Mouse (Mus musculus) liver, embryonic 15.5 days (tissue): Measurements from ENCODE around the gene Itpr2. TPM values are rescaled to one million over a fixed set of nuclear protein-coding genes. Genes with fewer than 3 reads are reported as not detected.

ENCODE experiments used
- ATAC-seq: fragments of 200-750 bp; cut with Nextera tagmentation; 2 replicates; pipeline ENCODE4 v1.8.0; 2017; ENCODE audit warnings: moderate number of reproducible peaks, mild to moderate bottlenecking, moderate library complexity; ENCODE audit not compliant: insufficient read depth
- H3K27ac ChIP-seq: fragments of 300-500 bp; sonication (generic); replicated peaks from 2 replicates; pipeline ENCODE4 v1.5.1; 2015; ENCODE audit warnings: mild to moderate bottlenecking, inconsistent platforms
- H3K27me3 ChIP-seq: fragments of 300-500 bp; sonication (generic); 2 replicates; pipeline ENCODE4 v1.6.1; 2015; ENCODE audit warnings: mild to moderate bottlenecking, inconsistent platforms
- H3K36me3 ChIP-seq: fragments of 300-500 bp; sonication (generic); replicated peaks from 2 replicates; pipeline ENCODE4 v1.6.1; 2015; ENCODE audit warnings: moderate library complexity, mild to moderate bottlenecking, inconsistent platforms
- H3K4me1 ChIP-seq: fragments of 300-500 bp; sonication (generic); replicated peaks from 2 replicates; pipeline ENCODE4 v1.6.1; 2015; ENCODE audit warnings: inconsistent platforms
- H3K4me2 ChIP-seq: fragments of 300-500 bp; sonication (generic); 2 replicates; pipeline ENCODE4 v1.6.1; 2015; ENCODE audit warnings: moderate library complexity, mild to moderate bottlenecking, inconsistent platforms
- H3K4me3 ChIP-seq: fragments of 300-500 bp; sonication (generic); replicated peaks from 2 replicates; pipeline ENCODE4 v1.5.1; 2015; ENCODE audit warnings: mild to moderate bottlenecking, inconsistent platforms
- H3K9ac ChIP-seq: fragments of 300-500 bp; sonication (generic); 2 replicates; pipeline ENCODE4 v1.6.1; 2015; ENCODE audit warnings: moderate library complexity, mild to moderate bottlenecking, inconsistent platforms
- H3K9me3 ChIP-seq: fragments of 300-500 bp; sonication (generic); replicated peaks from 2 replicates; pipeline ENCODE4 v1.6.1; 2016; ENCODE audit warnings: inconsistent platforms
- WGBS: fragments of 180-500 bp; shearing (Covaris S2); methylation state at CpG from one replicate; pipeline ENCODE4 v1.1.7; 2015; ENCODE audit warnings: mixed read lengths; ENCODE audit not compliant: insufficient replicate concordance; 5-methylcytosine and 5-hydroxymethylcytosine counted together
- polyA plus RNA-seq: library from polyadenylated mRNA; unstranded; fragments of >200 nt; fragmentation: Nextera tagmentation; extraction: Ambion mirVana; gene quantifications from 2 replicates; pipeline ENCODE4 v1.2.1, GENCODE M21; 2015

The Itpr2 gene
- polyA plus RNA-seq, 1 experiment from 2014 or later = 4.2 TPM

DNA sequence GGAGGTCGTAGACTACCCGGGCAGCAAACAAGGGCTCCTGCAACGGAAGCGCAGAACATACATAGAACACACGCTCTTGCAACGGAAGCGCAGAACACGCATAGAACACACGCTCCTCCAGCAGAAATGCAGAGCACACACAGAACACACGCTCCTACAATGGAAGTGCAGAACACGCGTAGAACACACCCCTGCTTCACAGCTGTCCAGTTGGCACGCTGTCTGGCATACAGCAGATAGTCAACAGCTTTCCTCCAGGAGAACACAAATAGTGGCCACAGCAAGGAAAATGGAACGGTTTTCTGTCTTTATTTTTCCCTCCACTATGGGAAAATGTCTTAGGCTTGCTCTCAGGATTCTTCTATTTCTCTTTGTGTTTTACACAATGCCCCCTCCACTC lies 344.9 kb downstream of the Itpr2 start:
- Histone ChIP-seq H3K36me3 (no peaks in the 10 kb centered on the region), H3K27ac (no peak overlapping the region), H3K9me3 (no peaks in the 10 kb centered on the region), H3K27me3 (no peaks in the 10 kb centered on the region), H3K4me3 (no peak overlapping the region), H3K9ac (no peak overlapping the region), H3K4me1 (no peaks in the 10 kb centered on the region), H3K4me2 (no peak overlapping the region)
- no peak for ATAC-seq
- 82% methylated on average over 14 of the region's 14 CpGs for WGBS

DNA sequence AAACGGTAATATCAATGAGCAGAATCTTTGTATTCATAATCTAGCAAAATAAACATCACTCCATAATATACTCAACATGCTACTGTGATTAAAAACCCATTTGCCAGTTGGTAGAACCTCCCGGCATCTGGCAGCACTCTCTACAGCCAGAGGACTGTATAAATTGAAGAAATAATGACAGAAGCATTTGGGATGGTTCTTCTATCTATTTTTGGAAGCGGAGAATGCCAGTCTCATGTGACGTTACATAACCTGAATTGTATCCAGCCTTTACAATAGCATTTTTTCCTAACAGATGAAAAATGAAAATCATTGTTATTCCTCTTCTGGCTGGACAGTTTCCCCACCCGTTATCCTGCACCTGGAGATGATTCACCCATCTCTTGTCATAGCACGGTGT lies 345.5 kb downstream of the Itpr2 start:
- no peak for ATAC-seq
- 73% methylated on average over 6 of the region's 6 CpGs for WGBS
- H3K4me1 ChIP-seq = no peaks in the 10 kb centered on the region

DNA sequence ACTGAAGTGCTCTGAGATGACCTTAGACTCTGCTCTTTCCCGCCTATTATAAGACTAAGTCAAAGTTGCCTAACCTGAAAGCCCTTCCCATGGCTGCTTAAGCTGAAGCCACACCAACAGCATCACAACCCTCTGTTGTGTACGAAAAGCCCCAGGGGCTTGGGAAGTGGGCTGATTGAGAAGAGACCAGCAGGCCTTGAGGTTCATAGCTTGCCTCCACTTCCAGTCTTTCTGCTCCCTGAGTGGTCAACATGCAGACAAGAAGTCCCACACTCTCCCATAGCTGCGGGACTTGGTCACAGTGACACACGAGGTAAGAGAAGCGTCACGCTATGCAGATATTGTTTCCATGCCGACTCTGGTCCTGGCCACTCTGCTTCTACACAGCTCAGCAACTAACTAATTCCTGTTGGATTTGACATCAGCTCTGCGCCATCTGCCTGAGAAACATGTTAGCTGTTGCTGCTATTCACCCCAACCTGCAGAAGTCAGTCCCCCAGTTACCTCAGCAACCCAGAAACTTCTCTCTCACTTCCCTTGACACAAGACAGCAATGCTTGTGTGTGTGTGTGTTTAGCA lies 346.8 kb downstream of the Itpr2 start:
- no peak overlapping the region for H3K9ac ChIP-seq
- no peaks in the 10 kb centered on the region for H3K9me3 ChIP-seq
- WGBS = 65% methylated on average over 8 of the region's 8 CpGs
- no peaks in the 10 kb centered on the region for H3K36me3 ChIP-seq
- no peak overlapping the region for H3K4me3 ChIP-seq
- ATAC-seq = no peak
- no peak overlapping the region for H3K4me2 ChIP-seq
- no peaks in the 10 kb centered on the region for H3K4me1 ChIP-seq
- no peaks in the 10 kb centered on the region for H3K27me3 ChIP-seq
- H3K27ac ChIP-seq = no peak overlapping the region

More for the DNA sequence above, 345.5 kb downstream of the Itpr2 start:
- Histone ChIP-seq H3K9ac (no peak overlapping the region), H3K9me3 (no peaks in the 10 kb centered on the region), H3K27me3 (no peaks in the 10 kb centered on the region), H3K4me3 (no peak overlapping the region), H3K4me2 (no peak overlapping the region), H3K36me3 (no peaks in the 10 kb centered on the region), H3K27ac (no peak overlapping the region)

DNA sequence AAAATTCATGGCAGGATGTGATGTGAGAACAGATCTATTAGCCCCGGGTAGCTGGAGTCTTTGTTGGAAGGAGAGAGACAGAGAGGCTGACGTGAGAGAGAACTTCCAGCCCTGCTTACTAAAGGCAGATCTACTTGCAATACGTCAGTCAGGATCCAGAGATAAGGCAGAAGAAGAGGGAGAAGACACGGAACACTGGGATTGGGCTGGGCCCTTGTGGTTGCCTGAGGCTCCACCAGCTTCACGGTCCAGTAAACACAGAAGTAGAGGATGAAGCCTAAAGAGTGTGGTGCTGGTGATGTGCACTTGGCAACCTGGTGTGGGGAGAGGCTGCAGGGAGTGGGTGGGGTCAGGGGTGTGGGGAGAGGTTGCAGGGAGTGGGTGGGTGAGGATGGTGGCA lies 349.2 kb downstream of the Itpr2 start:
- no peak overlapping the region for H3K27ac ChIP-seq

DNA sequence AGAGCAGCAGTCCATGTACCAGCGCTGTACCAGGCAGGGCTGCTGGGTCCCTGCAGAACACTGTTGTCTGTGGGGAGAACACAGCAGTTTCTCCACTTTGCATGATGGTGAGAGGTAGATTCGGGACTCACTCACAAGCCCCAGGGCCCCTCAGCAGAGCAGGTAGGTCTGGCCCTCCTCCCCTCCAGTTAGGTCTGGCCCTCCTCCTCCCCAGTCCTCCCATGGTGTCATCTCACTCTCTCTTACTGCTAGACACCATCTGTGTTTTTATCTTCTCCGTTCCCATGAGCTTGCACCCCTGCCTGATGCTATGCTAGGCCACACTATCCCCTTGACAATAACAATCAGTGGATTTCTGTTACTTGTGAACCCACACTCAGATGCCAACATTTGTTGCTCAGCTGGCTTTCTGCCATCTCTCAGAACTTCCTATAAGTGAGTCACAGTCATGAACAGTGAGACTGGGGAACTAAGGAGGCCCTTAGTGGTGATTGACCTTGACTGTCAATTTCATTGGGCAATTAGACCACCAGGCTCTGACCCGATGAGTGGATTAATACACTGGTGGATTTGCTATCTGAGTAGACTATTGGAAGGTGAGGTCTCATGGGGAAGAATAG lies 360.9 kb downstream of the Itpr2 start:
- Histone ChIP-seq H3K9me3 (no peaks in the 10 kb centered on the region), H3K27ac (no peak overlapping the region), H3K36me3 (no peaks in the 10 kb centered on the region; the same call in 1 of the 2 replicates), H3K4me1 (no peaks in the 10 kb centered on the region), H3K4me2 (no peak overlapping the region), H3K27me3 (no peaks in the 10 kb centered on the region), H3K4me3 (no peak overlapping the region), H3K9ac (no peak overlapping the region)
- 63% methylated on average over 4 of the region's 4 CpGs for WGBS
- no peak for ATAC-seq

More for the DNA sequence above, 349.2 kb downstream of the Itpr2 start:
- Histone ChIP-seq H3K4me1 (no peaks in the 10 kb centered on the region), H3K4me3 (no peak overlapping the region), H3K9me3 (no peaks in the 10 kb centered on the region), H3K36me3 (no peaks in the 10 kb centered on the region), H3K9ac (no peak overlapping the region), H3K27me3 (no peaks in the 10 kb centered on the region), H3K4me2 (no peak overlapping the region)
- ATAC-seq = no peak
- WGBS = 50% methylated on average over 5 of the region's 5 CpGs

DNA sequence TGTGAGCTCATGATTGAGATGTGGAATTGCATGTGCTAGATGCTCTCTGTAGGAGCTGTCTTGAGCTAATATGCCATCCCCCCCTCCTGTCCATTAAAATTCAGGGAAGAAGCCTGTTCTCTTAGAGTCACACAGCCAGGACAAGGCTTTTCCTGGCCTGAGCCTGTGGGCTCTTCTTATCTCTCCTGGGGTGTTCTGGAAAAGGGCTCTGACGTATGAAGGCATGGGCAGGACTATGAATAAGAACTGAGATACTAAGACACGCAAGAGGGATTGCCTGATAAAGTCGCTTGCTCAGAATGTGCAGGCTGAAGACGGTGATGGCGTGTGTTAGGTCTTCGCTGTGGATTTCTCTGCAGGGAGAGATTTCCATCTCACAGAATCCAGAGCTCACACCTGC lies 361.9 kb downstream of the Itpr2 start:
- H3K4me3 ChIP-seq = no peak overlapping the region
- WGBS = 64% methylated on average over 6 of the region's 6 CpGs
- ATAC-seq = no peak
- H3K27me3 ChIP-seq = no peaks in the 10 kb centered on the region
- no peak overlapping the region for H3K4me2 ChIP-seq
- no peaks in the 10 kb centered on the region for H3K4me1 ChIP-seq
- H3K27ac ChIP-seq = no peak overlapping the region
- H3K9ac ChIP-seq = no peak overlapping the region
- no peaks in the 10 kb centered on the region for H3K9me3 ChIP-seq
- H3K36me3 ChIP-seq = no peaks in the 10 kb centered on the region

DNA sequence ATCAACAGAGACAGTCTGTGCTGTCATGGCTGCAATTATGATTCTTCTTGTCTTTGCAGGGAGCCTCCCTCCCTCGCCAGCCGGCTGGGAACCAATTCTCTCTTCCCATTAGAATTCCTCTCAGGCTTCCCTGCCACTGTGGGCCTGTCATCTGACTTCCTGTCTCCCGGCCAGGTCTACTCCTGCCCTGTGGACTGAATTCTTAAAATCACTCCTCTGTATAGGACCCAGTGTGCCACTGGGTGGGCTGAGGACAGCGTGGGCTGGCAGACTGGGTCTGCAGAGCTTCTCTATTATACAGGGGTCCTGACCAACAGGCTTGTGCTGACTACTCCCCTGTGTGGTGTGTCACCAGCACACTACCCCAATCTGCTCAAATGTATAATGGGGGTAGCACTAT lies 365.4 kb downstream of the Itpr2 start:
- 53% methylated on average over 4 of the region's 4 CpGs for WGBS
- ATAC-seq = no peak

DNA sequence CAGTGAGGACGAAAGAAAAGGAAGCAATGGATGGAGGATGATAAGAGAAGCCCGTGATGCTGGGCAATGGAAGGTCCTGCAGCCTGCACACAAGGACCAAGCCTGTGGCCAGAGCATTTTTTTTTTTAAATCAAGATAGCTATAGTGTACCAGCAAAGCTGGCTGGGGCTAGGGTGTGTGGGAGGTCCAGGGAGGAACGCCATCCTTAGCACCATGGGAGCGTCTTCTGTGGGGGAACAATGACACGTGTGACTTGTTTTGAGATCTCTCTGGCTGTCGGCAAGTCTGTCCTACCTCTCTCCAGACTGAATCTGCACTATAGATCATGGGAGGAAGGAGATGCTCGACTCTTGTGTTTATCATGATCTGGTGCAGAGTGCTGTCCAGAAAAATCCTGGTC lies 365.8 kb downstream of the Itpr2 start:
- 26% methylated on average over 7 of the region's 7 CpGs for WGBS
- no peak for ATAC-seq
- no peaks in the 10 kb centered on the region for H3K9me3 ChIP-seq
- H3K27me3 ChIP-seq = no peaks in the 10 kb centered on the region
- H3K4me2 ChIP-seq = no peak overlapping the region
- H3K4me1 ChIP-seq = no peaks in the 10 kb centered on the region
- no peaks in the 10 kb centered on the region for H3K36me3 ChIP-seq
- H3K27ac ChIP-seq = no peak overlapping the region
- H3K4me3 ChIP-seq = no peak overlapping the region
- H3K9ac ChIP-seq = no peak overlapping the region

More for the DNA sequence above, 365.4 kb downstream of the Itpr2 start:
- H3K4me1 ChIP-seq = no peaks in the 10 kb centered on the region
- H3K9me3 ChIP-seq = no peaks in the 10 kb centered on the region
- no peak overlapping the region for H3K4me3 ChIP-seq
- H3K27ac ChIP-seq = no peak overlapping the region
- H3K9ac ChIP-seq = no peak overlapping the region
- H3K4me2 ChIP-seq = no peak overlapping the region
- H3K36me3 ChIP-seq = no peaks in the 10 kb centered on the region
- no peaks in the 10 kb centered on the region for H3K27me3 ChIP-seq

DNA sequence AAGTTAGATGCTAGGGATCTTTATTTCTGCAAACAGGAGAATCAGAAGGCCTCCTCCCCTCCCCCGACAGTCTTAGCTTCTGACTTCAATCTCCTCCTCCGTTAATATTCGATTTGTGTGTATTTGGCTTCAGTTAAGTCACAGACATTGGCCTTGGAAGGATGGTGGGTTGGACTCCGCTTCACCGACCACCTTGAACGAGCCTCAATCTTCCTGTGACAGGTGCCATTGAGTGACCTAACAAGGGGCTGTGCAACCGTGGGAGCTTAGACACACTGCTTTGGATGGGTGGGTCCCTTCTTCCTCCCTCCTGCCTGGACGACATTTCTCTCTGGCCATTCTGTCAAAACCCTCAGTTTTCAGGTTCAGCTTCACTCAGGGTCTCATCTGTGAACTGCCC lies 366.7 kb downstream of the Itpr2 start:
- Histone ChIP-seq H3K4me1 (no peaks in the 10 kb centered on the region), H3K27me3 (no peaks in the 10 kb centered on the region), H3K36me3 (no peaks in the 10 kb centered on the region), H3K27ac (no peak overlapping the region), H3K9ac (no peak overlapping the region), H3K4me2 (no peak overlapping the region), H3K9me3 (no peaks in the 10 kb centered on the region), H3K4me3 (no peak overlapping the region)
- 59% methylated on average over 8 of the region's 8 CpGs for WGBS
- no peak for ATAC-seq

DNA sequence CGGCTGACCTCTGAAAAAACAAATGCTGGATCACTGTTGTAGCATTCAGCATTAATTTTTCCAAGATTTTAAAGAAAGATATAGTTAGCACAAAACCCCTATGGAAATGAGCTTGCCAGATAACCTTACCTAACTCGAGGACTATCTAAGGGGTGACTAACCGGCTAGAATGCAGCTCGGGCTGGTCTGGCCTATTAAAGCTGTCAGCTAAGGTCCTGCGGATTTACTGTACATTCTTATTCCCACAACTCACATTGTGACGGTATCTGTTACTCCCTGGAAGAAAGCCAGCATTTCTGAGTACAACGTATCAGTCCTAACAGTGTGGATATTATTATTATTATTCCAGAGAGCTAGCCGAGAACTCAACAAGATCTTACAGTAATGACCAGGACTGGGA lies 368.1 kb downstream of the Itpr2 start:
- no peak overlapping the region for H3K4me3 ChIP-seq
- no peaks in the 10 kb centered on the region for H3K36me3 ChIP-seq
- H3K9me3 ChIP-seq = no peaks in the 10 kb centered on the region
- no peak overlapping the region for H3K4me2 ChIP-seq
- ATAC-seq = no peak
- WGBS = 63% methylated on average over 8 of the region's 8 CpGs
- H3K27ac ChIP-seq = no peak overlapping the region
- H3K27me3 ChIP-seq = no peaks in the 10 kb centered on the region
- no peak overlapping the region for H3K9ac ChIP-seq
- H3K4me1 ChIP-seq = no peaks in the 10 kb centered on the region

DNA sequence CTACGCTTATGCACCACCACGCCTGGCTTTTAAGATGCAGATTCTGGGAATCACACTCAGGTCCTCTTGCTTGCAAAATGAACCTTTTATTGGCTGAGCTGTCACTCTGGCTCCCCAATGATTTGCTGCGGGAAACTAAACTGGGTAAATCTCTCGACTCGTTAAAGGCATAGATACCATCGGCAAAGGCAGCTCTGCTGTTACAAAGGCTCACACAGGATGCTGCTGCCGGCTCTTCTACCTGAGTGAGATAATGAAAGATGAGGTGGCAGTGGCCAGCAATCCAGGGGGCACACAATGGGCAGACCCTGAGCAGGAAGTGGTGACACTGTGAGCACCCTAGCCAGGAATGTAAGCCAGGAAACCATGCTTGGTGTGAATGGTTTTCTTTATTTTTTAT lies 373.0 kb downstream of the Itpr2 start:
- Histone ChIP-seq H3K4me1 (no peaks in the 10 kb centered on the region), H3K4me2 (no peak overlapping the region), H3K27ac (no peak overlapping the region), H3K9me3 (no peaks in the 10 kb centered on the region), H3K27me3 (no peaks in the 10 kb centered on the region), H3K9ac (no peak overlapping the region), H3K4me3 (no peak overlapping the region), H3K36me3 (no peaks in the 10 kb centered on the region)
- ATAC-seq = no peak
- 65% methylated on average over 7 of the region's 7 CpGs for WGBS
